Mouse (Mus musculus) G1E (cell line): ENCODE measurements around the gene Eefsec. TPM values are rescaled to one million over a fixed set of nuclear protein-coding genes. Genes with fewer than 3 reads are reported as not detected.

Source experiments
- ATAC-seq: 2 replicates; pipeline ENCODE4 v1.8.0; 2016; ENCODE audit warnings: mild to moderate bottlenecking; ENCODE audit not compliant: insufficient number of reproducible peaks, poor library complexity, low FRiP score, severe bottlenecking; ENCODE audit errors: extremely low read depth
- DNase-seq: peaks from one replicate; pipeline ENCODE4 v3.0.0; 2012; ENCODE audit warnings: low spot score
- H3K27me3 ChIP-seq: 2 replicates; pipeline ENCODE4 v1.6.1; 2012; ENCODE audit warnings: mild to moderate bottlenecking, low read length, inconsistent platforms; ENCODE audit not compliant: insufficient read depth
- H3K36me3 ChIP-seq: replicated peaks from 2 replicates; pipeline ENCODE3; 2012; ENCODE audit warnings: mild to moderate bottlenecking, inconsistent platforms
- H3K4me1 ChIP-seq: 2 replicates; pipeline ENCODE4 v1.6.1; 2012; ENCODE audit warnings: low read depth, low read length, inconsistent platforms, mixed read lengths; ENCODE audit not compliant: insufficient read depth
- H3K4me3 ChIP-seq: 2 replicates; pipeline ENCODE4 v1.5.1; 2012; ENCODE audit warnings: low read depth, mild to moderate bottlenecking, inconsistent platforms, low read length, moderate library complexity, mixed read lengths
- H3K9me3 ChIP-seq: replicated peaks from 2 replicates; pipeline ENCODE4 v1.6.1; 2012; ENCODE audit warnings: inconsistent platforms
- CTCF ChIP-seq: IDR thresholded peaks from 2 replicates; pipeline ENCODE4 v1.5.1; 2012; ENCODE audit warnings: low read depth, low read length, inconsistent platforms, mixed read lengths
- GATA1 ChIP-seq: IDR thresholded peaks from 2 replicates; pipeline ENCODE4 v1.6.1; 2012; ENCODE audit warnings: borderline replicate concordance, low read length, inconsistent platforms, mixed read lengths
- GATA2 ChIP-seq: IDR thresholded peaks from 2 replicates; pipeline ENCODE4 v1.6.1; 2012; ENCODE audit warnings: low read depth, low read length, inconsistent platforms, borderline replicate concordance
- POLR2AphosphoS5 ChIP-seq: IDR thresholded peaks from 2 replicates; pipeline ENCODE4 v1.6.1; 2012; ENCODE audit warnings: low read depth, low read length, inconsistent platforms; ENCODE audit not compliant: insufficient replicate concordance
- TAL1 ChIP-seq: conservative IDR thresholded peaks from 2 replicates; pipeline ENCODE4 v1.6.1; 2012; ENCODE audit warnings: low read depth, low read length, inconsistent platforms, mixed read lengths
- polyA plus RNA-seq: library from polyadenylated mRNA; stranded (reverse); fragments of >175 nt; gene quantifications from 2 replicates; pipeline ENCODE4 v1.2.3, GENCODE M21; 2012
- total RNA-seq, 2 experiments: library from RNA; stranded (forward) in 1 of 2; stranded (reverse) in 1 of 2; fragments of 200-1000 nt in 1 of 2; fragments of >200 nt in 1 of 2; fragmentation: Nextera tagmentation in 1 of 2; gene quantifications; 2 replicates each; pipeline ENCODE4 v1.2.3; 2014 to 2017

Eefsec gene
- total and polyA plus RNA-seq, 3 experiments, result 12.3 to 50.6 (median 24.7) TPM

- H3K36me3 ChIP-seq, result peaks cover 97% of the 10 kb centered on the region
- no peak for DNase-seq
- ATAC-seq, result no peak
Measured at GRCm38 (mm10) chr6:88486893-88487292, 40.6 kb upstream of the Eefsec start.

GRCm38 (mm10) chr6:88485378-88485777 lies 39.0 kb upstream of the Eefsec start:
- H3K9me3 ChIP-seq, result no peaks in the 10 kb centered on the region
- TF ChIP-seq POLR2AphosphoS5, result no peak
- no peak for DNase-seq
- H3K36me3 ChIP-seq, result peaks cover 97% of the 10 kb centered on the region
- H3K4me3 ChIP-seq, result no peak overlapping the region
- H3K27me3 ChIP-seq, result no peaks in the 10 kb centered on the region
- H3K4me1 ChIP-seq, result 0 out of 2 replicates have a peak, but pooled peaks cover 2% of the 10 kb centered on the region
- ATAC-seq, result no peak

More at GRCm38 (mm10) chr6:88486893-88487292, 40.6 kb upstream of the Eefsec start:
- H3K27me3 ChIP-seq, result no peaks in the 10 kb centered on the region
- no peaks in the 10 kb centered on the region for H3K9me3 ChIP-seq
- 0 out of 2 replicates have a peak, but pooled peaks cover 2% of the 10 kb centered on the region for H3K4me1 ChIP-seq
- H3K4me3 ChIP-seq, result no peak overlapping the region
- TF ChIP-seq TAL1 (no peak), GATA2 (no peak), POLR2AphosphoS5 (no peak), GATA1 (no peak), CTCF (no peak)

GRCm38 (mm10) chr6:88483913-88484312 lies 37.6 kb upstream of the Eefsec start:
- DNase-seq, result no peak
- H3K4me3 ChIP-seq, result no peak overlapping the region
- no peak for TF ChIP-seq TAL1
- no peak for TF ChIP-seq CTCF
- TF ChIP-seq POLR2AphosphoS5, result no peak
- TF ChIP-seq GATA2, result no peak
- no peak for TF ChIP-seq GATA1
- H3K4me1 ChIP-seq, result 0 out of 2 replicates have a peak, but pooled peaks cover 2% of the 10 kb centered on the region
- H3K36me3 ChIP-seq, result peaks cover 100% of the 10 kb centered on the region
- no peaks in the 10 kb centered on the region for H3K9me3 ChIP-seq
- no peak for ATAC-seq
- H3K27me3 ChIP-seq, result no peaks in the 10 kb centered on the region

GRCm38 (mm10) chr6:88483111-88483510 lies 36.8 kb upstream of the Eefsec start:
- no peak for DNase-seq
- Histone ChIP-seq H3K4me1 (no peaks in the 10 kb centered on the region), H3K27me3 (no peaks in the 10 kb centered on the region), H3K36me3 (peaks cover 100% of the 10 kb centered on the region), H3K9me3 (no peaks in the 10 kb centered on the region), H3K4me3 (no peak overlapping the region)
- TF ChIP-seq TAL1 (no peak), GATA1 (no peak), GATA2 (no peak), CTCF (no peak), POLR2AphosphoS5 (no peak)
- ATAC-seq, result no peak

GRCm38 (mm10) chr6:88480421-88480820 lies 34.1 kb upstream of the Eefsec start:
- H3K4me3 ChIP-seq, result no peak overlapping the region
- H3K9me3 ChIP-seq, result no peaks in the 10 kb centered on the region
- no peak for TF ChIP-seq TAL1
- TF ChIP-seq CTCF, result no peak
- no peak for TF ChIP-seq GATA1
- no peak for TF ChIP-seq GATA2
- no peak for TF ChIP-seq POLR2AphosphoS5
- ATAC-seq (no peak), DNase-seq (no peak)
- H3K27me3 ChIP-seq, result no peaks in the 10 kb centered on the region
- H3K36me3 ChIP-seq, result peaks cover 100% of the 10 kb centered on the region
- H3K4me1 ChIP-seq, result 0 out of 2 replicates have a peak, but pooled peaks cover 7% of the 10 kb centered on the region

- no peak for ATAC-seq
- H3K36me3 ChIP-seq, result peaks cover 85% of the 10 kb centered on the region
Measured at GRCm38 (mm10) chr6:88469878-88470277, 23.5 kb upstream of the Eefsec start.

More at GRCm38 (mm10) chr6:88469878-88470277, 23.5 kb upstream of the Eefsec start:
- Histone ChIP-seq H3K4me1 (peaks cover 40% of the 10 kb centered on the region), H3K9me3 (no peaks in the 10 kb centered on the region), H3K27me3 (no peaks in the 10 kb centered on the region), H3K4me3 (no peak overlapping the region)
- no peak for TF ChIP-seq CTCF
- TF ChIP-seq GATA1, result no peak
- DNase-seq, result no peak
